Mouse (Mus musculus): ENCODE data around the gene Fgd2.

The Fgd2 gene

DNA sequence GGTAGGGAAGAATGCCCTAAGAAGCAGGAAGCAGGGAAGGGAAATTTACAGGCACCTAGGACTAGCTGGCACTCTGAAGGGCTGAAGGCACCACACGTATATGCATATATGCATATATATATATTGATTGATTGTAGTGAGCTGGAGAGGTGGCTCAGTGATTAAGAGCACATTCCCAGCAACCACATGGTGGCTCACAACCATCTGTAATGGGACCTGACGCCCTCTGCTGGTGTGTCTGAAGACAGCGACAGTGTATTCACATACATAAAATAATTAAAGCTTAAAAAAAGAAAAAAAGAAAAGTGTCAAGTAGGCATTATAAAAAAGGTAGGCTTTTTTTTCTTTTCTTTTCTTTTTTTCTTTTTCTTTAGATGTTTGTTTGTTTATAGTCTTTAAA, 60.6 kb downstream of the Fgd2 start:
- in situ Hi-C loops (cut with MboI; ENCODE audit: low sequenced_read_pairs) = no loop called here

DNA sequence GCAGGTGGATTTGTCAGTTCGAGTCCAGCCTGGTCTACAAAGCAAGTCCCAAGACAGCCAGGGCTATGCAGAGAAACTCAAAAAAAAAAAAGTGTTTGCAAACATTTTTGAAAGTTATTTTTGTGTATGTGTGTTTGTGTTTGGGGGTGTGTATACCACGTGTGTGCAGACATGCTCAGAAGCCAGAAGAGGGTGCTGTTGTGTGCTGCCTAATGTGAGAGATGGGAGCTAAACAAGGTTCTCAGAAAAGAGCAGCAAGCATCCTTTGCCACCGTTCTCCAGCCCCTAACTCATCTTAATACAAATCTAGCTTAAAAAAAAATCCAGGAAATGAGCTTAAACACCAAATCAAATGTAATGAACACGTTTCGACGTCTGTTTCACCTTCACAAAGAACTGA, 61.6 kb downstream of the Fgd2 start:
- in situ Hi-C loops (cut with MboI; ENCODE audit: low sequenced_read_pairs) = no loop called here

DNA sequence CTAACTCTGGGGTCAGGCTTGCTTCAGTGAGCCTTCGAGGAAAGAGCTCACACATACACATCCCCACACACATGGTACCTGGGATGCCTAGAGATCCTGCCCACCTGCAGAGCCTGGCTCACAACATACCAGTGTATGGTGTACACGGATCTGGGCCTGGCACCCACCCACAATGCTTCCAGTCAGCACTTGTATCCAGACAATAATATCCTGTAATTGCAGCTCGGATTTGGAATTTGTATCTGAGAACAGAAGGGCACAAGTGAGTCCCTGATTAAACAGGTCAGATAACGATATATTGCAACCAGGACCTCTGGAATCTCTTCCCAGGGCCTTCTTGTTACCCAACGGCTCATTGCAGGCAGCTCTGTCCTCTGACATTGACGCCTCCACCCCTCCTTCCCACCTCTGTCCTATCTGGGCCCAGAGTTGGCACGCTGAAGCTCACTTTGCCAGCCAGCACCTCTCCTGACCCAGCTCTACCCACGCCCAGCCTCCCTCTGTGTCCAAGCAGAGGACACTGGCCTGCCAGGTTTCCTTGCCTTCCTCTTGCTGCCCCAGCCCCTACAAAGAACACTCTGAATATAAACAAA, 62.3 kb downstream of the Fgd2 start:
- in situ Hi-C loops (cut with MboI; ENCODE audit: low sequenced_read_pairs) = no loop called here

DNA sequence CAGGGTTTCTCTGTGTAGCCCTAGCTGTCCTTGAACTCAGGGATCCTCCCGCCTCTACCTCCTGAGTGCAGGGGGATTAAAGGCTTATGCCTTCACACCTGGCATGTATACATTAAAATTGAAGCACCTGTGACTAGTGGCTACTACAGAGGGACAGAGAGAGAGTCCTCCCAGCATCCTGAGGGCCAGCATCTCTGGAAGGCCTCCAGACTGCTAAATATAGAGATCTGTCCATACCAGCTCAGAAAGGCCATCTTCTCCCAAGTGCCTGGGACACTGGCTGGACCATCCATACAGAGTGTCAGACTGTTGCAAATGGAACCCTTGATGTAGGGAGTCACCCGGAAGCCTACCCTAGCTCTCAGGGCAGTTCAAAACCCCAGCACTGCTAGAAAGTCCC, 63.3 kb downstream of the Fgd2 start:
- in situ Hi-C loops (cut with MboI; ENCODE audit: low sequenced_read_pairs) = no loop called here

DNA sequence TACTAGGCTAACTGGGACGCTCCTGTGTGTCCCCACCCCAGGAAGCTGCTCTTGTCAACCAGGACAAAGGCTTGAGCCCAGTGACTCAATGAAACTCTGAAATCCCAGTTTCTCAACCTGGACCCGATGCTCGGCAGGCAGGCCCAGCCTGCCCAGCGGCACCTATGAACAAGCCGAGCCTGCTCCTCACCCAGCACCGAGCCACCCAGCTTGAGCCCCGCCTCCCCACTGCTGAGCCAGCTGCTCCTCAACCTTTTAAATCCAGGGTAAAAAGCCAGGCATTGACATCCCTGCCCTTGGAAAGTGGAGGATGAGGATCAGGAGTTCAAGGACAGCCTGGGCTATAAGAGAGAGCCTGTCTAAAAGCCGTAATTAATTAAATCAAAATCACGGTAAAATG, 64.6 kb downstream of the Fgd2 start:
- in situ Hi-C loops (cut with MboI; ENCODE audit: low sequenced_read_pairs) = no loop called here

DNA sequence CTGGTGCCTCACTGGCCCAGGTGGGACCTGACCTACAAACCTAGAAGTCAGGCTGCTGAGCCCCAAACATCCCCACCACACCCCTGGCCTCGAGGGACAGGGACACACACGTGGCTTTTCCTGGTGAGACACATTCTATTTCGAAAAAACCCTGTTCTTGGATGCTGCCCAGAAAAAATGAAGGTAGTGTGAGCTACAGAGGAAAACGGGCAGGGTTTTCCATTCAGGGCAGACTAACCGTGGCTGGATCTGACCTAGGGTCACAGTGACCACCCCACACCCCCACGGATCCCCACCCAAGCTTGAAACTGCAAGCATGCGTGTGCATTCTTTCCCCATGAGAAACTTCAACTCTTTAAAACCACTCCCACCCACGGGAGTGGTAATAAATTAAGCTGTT, 67.5 kb downstream of the Fgd2 start:
- in situ Hi-C loops (cut with MboI; ENCODE audit: low sequenced_read_pairs) = no loop called here

DNA sequence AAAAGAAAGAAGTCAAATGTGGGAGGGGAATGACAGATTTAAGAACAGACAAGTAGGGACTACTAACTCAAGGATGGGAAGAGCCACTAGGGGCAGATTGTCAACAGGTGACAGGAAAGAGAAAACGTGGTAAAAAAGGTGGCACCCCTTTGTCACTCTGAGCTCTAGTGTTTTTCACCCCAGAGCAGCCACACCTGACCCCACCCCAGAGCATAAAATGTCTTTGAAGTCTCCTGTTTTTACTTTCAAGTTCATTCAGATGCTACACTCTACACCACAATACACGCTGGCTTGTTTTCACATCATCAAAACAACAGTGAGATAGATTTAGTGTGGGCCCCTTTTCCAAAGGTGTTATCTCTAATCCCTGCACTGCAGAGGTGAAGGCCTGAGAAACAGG, 68.1 kb downstream of the Fgd2 start:
- in situ Hi-C loops (cut with MboI; ENCODE audit: low sequenced_read_pairs) = no loop called here

Data from CH12F3 (cell line).